Mouse (Mus musculus) intestine, embryonic 15.5 days (tissue): ENCODE data around the gene Il1f8. TPM values are rescaled to one million over a fixed set of nuclear protein-coding genes. Genes with fewer than 3 reads are reported as not detected.

Experiments
- polyA plus RNA-seq: library from polyadenylated mRNA; unstranded; fragments of >200 nt; fragmentation: Nextera tagmentation; extraction: Ambion mirVana; gene quantifications from 2 replicates; pipeline ENCODE4 v1.2.1, GENCODE M21; 2015

Gene Il1f8
- polyA plus RNA-seq, 1 experiment from 2014 or later: not detected

Other genes with a start within 250 kb of the Il1f8 start
- 2.1 and 2.2 TPM in 2 replicates for gene Hnmt, start 103.8 kb upstream of the Il1f8 start, polyA plus RNA-seq
- gene Tbpl2, start 56.6 kb upstream of the Il1f8 start, polyA plus RNA-seq: not detected in 2 replicates
- not detected in 2 replicates for gene Il1f9, start 33.3 kb downstream of the Il1f8 start, polyA plus RNA-seq
- not detected in 2 replicates for gene Il1f6, start 62.3 kb downstream of the Il1f8 start, polyA plus RNA-seq
- not detected in 2 replicates for gene Il1f5, start 123.8 kb downstream of the Il1f8 start, polyA plus RNA-seq
- not detected in 2 replicates for gene Il1f10, start 138.0 kb downstream of the Il1f8 start, polyA plus RNA-seq
- gene Il1rn, start 183.7 kb downstream of the Il1f8 start, polyA plus RNA-seq: 0.68 and 2.4 TPM in 2 replicates
- gene Psd4, start 214.4 kb downstream of the Il1f8 start, polyA plus RNA-seq: 5.5 and 6.3 TPM in 2 replicates